Mouse (Mus musculus) testis, adult 2 months (tissue): ENCODE results near the gene Arhgef11.

Source experiments
- CTCF ChIP-seq: fragments of 200-500 bp; IDR thresholded peaks from 2 replicates; pipeline ENCODE4 v1.5.1; 2012; ENCODE audit warnings: low read depth, mild to moderate bottlenecking, inconsistent platforms, low read length, moderate library complexity; ENCODE audit not compliant: control insufficient read depth, insufficient read depth, insufficient replicate concordance
- POLR2A ChIP-seq: fragments of 200-500 bp; IDR thresholded peaks from 2 replicates; pipeline ENCODE4 v1.6.1; 2012; ENCODE audit warnings: low read depth, mild to moderate bottlenecking, inconsistent platforms, low read length, moderate library complexity; ENCODE audit not compliant: control insufficient read depth

- TF ChIP-seq POLR2A (no peak), CTCF (no peak)
Observed at GRCm38 (mm10) chr3:87753829-87754228, 136.5 kb downstream of the Arhgef11 start.
